Mouse (Mus musculus) monocyte, adult 2 months (primary cell): ENCODE results near the gene Trp53tg5.

Source experiments
- DNase-seq, 2 experiments: peaks; one replicate each; pipeline ENCODE4 v3.0.0; 2022; ENCODE audit warnings: low spot score in 2 of 2, low read depth in 1 of 2

The Trp53tg5 gene

DNA sequence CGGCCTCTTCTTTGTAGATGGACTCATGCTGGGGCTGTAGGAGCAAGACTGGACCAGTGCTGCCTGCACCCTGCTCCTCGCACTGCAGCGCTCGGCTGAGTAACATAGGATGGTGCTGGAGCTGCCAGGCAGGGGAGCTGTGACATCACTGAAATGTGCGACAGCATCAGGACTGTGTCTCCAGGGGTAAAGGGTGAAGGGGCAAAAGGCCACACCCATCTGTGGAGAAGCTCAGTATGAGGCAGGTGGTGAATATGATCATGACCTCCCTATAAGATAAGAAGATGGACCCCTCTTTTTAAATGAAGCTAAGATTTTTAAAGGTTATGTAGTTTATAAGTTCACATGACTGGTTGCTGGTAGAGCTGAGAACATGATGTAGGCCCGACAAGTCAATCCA lies at the start of gene Trp53tg5:
Trp53tg5 (minus strand) TSS at position 101 of the 400 bp plus-strand sequence.
- DNase-seq, result no peak

DNA sequence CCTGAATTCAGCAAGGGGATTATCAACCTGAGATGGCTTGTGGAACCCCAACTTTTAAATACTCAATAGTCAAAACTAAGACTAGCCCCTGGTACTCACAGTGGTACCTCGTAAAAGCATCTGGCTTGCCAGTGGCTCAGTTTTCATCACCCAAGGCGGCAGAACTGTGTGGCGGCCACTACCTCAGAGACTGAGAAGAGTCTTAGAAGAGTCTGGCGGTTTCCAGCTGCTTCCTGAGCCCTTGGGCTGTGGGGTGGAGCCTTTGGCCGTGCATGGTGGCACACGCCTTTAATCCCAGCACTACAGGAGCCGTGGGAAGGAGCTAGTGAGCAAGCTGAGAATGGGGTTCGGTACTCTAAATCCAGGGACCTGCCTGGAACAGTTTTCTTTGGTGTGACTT lies 48.8 kb upstream of the Trp53tg5 start:
- no peak for DNase-seq

DNA sequence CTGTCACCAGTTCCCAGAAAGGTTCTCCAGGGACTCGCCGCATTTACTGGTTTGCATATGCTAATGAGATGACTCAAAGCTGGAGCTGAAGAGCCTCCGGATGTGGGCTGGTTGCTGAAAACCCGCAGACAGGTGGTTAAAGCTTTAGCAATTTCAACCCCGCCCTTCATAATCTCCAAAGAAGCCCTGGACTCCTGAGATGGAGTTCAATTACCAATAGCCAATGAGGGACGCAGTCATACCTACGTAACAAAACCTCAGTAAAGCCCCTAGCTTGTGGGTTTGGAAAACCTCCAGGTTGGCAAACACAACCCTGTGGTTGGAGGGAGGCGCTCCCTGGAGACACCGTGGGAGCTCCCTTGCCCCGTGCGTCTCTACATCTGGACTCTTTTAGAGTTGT lies 48.3 kb upstream of the Trp53tg5 start:
- peak; percentile 23 to 27 for DNase-seq

DNA sequence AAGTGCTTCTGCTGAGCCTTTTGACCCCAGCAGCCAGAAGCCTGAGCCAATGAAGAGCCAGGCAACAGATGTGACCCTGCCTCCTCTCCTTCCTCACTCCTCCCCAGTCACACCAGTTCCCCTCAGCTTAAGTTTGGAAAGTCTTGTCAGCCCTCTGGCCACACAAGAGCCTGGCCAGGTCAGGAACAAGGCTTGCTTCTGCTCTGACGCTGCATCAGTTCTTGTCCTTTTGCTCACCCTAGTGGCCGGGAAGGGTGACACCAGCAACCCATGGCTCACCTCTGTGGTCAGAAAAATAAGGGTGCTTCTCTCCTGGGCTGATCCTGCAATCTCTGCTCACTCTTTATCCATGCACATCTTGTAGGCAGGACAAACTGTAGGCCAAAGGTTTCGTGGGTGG lies 47.3 kb upstream of the Trp53tg5 start:
- peak in 1 of 2 experiments; percentile 34 for DNase-seq

DNA sequence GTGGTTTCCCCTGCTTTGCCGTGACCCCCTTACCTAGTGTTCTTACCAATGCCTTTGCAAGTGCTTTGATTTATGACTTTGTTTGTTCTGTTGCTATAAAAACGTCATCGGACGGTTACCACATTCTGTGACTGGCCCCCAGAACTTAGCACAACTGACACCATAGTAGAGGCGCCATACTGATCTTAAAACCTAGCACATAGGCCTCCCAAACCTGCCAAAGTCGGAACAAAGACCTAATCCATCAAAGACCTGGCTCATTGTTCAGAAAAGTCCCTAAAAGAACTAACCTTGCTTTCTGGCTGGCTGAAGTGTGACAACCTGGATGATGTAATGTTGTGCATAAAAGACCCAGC lies 45.6 kb upstream of the Trp53tg5 start:
- no peak for DNase-seq

DNA sequence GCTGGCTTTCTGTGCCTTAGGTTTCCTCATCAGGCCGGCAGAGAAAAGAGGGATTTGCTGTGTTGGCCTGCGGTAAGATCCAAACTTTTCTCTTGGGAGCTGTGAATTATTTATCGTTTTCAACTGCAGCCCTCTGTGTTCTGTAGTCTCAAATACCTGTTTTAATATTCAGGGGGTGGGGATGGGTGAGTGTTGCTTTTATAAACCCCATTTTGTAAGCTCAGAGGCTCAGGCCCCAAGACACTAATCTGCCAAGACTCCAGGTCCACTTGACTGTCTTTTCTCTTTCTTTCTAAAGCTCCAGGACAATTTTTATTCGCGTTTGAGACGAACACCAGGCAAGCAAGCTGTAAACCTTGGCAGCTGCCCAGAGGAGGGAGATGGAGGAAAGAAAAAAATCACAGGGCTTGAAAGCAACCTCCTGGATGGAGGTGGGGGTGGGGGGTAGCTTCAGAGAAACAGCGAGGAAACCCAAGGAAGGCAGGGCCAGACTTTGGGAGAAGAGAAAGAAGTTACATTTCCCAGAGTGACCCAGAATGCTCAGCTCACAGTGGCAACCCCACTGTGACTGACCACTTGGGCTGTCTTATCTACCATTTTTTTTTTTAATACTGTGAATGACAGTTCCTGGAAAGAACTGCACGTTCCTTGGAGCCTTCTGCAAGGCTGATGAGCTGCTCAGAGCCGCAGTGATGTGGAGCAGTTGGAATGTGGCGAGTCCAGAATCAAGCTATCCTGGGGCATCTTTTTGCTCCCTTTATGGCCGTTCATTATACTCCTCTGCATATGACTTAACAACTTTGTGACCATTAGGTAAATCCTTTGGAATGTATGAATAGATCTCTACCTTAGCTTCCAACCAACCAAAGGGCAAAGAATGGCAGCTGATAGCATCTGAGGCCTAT lies 45.0 kb upstream of the Trp53tg5 start:
- no peak for DNase-seq

DNA sequence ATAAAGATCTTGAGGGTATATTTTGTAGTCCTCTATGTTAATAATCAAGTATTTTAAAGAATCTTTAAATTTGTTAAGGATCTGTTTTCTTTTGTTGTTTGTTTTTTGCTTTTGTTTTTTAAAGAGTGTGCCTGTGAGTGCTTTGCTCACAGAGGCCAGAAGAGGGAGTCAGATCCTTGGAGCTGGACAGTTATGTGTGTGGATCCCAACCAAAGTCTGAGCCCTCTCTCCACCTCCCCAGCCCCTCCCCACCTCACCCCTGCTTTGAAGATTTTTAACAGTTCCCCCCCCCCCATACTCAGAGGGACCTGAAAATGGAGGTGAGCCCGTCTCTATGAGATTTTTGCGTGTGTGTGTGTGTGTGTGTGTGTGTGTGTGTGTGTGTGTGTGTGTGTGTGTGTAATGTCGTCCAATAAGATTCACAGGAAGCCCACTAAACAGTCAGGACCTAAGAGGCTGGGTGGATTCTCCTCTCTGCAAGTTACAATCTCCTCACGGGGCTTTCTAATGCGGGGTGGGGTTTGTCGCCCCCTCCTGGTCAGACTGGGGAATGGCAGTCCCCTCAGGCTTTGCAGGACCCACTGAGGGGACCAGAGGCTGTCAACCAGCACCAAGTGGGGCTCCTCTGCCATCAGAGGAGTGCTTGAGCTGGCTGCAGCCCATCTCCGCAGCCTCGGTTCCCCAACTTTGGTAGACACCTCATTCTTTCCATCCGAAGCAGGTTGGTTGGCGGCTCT lies 44.1 kb upstream of the Trp53tg5 start:
- DNase-seq, result peak in 1 of 2 experiments; percentile 56

DNA sequence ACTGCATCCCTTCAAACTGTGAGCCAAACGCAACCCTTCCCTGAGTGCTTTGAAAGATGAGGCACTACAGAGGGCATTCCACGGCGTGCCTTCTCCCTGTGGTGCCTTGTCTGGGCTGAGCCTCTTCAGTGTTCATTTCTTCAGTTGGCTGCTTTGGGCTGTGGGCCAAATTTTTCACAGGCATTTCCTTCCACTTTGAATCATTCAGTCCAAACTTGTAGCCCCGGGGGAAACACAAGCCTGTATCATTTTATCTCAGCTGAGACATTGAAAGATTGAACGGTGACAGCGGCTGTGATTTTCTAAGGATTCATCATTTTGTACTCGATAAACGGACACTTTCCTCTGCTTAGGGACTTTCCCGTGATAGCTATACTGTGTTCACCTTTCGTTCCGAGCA lies 43.1 kb upstream of the Trp53tg5 start:
- no peak for DNase-seq

DNA sequence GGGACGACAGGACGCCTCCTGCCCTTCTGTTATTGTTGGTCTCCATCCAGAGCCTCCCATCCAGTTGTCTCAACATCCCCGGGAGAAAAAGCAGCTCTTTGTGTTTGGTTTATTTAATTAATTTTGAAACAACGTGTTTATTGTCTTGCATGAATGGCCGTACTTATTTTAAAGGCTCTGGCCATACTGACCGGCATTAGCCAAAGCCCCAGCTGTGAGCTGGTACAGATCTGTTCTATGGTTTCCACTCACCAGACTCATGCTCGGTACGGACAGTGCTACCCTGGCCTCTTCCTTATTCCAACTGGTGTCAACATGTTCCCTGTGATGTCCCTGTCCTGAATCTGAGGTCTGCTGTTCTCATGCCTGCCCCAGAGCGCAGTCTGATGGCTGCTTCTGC lies 42.4 kb upstream of the Trp53tg5 start:
- no peak for DNase-seq

DNA sequence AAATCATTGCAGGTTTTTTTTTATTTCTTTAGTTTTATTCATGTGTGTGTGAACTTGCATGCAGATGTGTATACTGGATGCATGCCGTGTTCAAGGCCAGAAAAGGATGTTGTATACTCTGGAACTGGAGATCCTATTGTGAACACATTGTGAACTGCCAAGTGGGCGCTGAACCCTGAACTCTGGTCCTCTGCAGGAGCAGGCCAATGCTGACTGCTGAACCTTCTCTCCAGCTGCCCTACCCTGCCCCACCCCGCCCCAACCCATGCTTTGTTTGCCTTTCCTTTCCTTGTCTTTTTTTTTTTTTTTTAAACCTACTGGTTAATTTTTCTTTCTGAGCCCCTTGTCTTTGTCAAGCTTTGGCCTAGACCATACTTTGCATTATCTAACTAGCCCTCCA lies 41.4 kb upstream of the Trp53tg5 start:
- DNase-seq, result no peak

DNA sequence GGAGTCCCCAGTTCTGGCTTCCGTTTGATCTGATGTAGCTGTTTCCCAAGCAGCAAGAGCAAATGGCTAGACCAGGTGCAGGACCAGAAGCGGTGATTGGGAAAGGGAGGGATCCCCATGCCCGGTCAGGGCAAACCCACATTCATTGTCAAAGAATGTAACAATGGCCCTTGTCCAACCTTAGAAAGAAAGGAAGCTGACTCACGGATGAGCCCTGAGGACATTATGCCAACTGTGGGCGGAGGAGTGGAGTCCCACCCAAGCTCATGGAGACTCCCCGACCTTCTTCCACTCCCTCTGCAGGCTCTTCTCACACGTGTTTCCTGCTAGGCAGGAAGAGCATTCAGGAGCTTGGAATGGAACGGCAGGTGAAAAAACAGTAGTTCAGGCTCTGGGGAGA lies 39.9 kb upstream of the Trp53tg5 start:
- no peak for DNase-seq

DNA sequence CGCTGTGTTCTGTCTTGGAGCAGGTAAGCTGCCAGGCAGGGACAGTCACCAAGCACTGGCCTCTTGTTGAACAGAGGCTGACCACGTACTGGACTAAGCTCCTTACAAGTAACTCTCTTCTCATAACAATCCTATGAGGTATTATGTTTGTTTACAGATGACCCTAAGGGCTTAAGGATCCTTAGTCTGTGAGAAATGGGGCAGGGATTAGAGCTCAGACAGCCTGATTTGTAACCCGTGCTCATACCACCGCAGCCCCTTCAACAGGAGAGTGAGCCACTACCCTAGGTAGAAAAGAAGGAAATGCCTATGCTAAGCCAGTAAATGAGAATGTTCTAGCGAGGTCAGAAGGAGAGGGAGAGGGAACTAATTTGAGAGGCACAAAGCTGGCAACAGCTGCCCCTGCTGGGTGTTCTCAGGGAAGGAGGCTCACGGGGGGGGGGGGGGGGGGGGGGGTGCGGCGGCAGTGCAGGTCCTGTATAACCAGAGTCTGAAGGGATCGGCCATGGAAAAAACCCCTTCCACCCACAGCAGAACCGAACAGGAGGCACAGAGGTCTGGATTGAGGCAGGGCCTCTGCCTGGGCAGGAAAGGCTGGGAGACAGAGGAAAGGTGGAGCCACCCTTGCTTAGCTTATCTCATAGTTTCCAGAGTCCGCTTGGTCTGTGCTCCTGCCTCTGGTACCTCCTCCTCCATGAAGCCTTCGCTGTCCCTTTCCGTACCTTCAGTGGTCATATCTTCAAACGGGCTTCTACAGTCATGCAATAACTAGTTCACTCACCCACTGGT lies 38.8 kb upstream of the Trp53tg5 start:
- no peak for DNase-seq

DNA sequence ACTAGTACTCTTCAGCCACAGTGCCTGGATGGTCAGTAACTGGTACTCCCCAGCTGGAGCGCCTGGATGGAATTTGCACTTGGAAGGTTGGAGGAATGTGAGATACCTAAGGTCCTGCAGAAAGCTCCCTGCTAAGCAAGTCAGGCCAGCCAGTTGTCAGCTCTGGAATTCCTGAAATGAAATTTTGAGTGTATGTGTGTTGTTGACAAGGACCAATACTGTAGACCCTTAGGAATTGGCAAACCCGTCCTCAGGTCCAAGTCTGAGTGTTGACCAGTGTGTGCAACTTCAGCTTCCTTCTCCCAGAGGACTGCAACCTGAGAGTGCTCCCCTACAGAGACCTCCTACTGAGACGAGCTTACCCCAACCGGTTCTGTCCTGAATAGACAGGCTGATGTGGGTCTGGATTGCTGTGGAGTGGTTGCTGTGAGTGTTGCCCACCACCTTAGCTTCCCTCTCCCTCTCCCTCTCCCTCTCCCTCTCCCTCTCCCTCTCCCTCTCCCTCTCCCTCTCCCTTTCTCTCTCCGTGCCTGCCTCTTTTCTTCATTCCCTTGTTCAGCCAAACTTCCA lies 37.2 kb upstream of the Trp53tg5 start:
- DNase-seq, result no peak

DNA sequence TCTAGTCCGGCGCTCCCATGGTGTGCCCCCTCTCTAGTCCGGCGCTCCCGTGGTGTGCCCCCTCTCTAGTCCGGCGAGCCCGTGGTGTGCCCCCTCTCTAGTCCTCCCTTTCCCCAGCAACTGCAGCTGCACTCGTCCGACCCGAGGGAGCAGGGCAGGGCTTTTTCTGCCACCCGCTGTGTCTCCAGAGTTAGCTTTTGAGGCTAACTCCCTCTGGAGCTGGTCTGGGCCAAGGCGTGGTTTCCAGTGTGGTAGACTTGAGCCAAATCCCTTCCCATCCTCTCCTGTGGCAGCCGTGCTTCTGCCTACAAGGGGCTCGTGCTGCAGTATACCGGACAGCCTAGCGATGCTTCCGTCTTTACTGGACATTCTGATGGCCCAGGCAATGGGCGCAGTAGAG lies 34.3 kb upstream of the Trp53tg5 start:
- no peak for DNase-seq

DNA sequence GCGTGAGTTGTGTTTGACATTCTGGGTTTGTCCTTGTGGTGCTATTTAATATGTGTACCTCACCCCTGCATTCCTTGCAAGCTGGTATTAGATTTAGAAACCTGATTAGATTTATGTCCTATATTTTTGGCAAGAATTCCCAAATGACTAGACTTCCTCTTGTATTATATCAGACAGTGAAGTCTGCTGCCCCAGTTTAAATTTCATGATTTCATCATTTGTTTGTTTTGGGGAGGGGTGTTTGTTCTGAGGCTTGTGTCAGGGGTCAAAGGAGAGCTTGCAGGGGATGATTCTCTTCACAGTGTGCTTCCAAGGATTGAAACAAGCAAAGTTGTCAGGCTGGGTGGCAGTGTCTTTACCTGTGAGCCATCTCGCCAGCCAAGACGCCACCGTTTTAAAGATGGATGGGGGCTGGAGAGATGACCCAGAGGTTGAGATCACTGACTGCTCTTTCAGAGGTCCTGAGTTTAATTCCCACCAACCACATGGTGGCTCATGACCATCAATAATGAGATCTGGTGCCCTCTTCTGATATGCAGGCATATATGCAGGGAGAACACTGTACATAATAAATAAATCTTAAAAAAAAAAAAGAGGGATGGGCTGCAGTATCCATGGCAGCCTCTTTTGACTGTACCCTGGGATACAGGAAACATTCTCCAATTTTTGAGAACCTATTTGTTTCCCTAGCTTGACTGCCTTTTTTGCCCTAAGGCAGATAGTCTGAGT lies 32.3 kb upstream of the Trp53tg5 start:
- DNase-seq, result no peak

DNA sequence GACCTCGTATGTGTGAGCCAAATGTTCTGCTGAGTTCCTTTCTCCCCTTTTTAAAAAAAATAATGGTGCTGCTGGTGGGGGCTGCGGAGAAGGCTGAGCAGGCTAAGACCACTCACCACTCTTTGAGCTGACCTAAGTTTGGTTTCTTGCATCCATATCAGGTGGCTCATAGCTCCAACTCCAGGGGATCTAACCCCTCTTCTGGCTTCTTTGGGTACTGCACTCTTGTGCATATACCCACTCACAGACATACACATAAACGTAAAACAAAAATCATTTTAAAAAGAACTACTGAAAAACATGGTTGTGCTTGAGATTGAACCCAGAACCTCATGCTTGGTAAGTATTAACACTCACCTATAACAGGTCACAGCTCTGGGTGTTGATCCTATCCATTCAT lies 31.4 kb upstream of the Trp53tg5 start:
- no peak for DNase-seq

DNA sequence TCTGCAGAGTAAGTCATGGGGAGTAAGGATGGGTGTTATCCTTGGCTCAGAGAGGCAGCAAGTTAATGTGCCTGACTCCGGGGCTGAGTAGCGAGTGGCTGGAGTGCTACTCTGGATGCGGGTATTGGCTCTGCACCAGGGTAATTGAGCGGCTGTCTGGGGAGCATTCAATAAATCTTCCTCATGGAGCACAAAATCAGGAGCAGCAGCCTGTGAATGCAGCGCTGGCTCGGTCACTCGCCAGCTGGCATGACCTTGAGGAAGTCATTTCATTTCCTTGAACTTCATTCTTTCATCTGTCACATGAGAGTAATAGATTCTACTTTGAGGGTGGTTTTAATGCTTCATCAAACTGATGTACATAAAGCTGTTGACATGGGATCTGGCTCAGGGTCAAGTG lies 27.0 kb upstream of the Trp53tg5 start:
- no peak for DNase-seq

DNA sequence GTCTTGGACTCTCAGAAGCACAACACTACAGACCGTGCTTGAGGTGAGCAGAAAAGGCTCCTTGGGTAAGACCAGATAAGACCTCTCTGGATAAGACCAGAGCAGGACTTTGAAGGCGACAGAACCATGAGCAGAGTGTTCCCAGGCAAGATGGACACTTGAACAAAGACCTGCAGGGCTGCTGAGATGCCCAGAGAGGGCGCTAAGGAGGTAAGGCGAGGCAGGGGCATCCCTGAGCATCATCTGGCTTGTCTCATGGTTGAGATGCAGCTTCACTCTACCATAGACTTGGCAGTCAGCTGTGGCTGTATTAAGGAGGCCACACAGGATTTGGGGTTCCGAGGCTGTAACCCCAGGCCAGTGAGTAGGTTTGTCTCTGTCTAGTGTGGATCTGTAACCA lies 25.8 kb upstream of the Trp53tg5 start:
- no peak for DNase-seq

DNA sequence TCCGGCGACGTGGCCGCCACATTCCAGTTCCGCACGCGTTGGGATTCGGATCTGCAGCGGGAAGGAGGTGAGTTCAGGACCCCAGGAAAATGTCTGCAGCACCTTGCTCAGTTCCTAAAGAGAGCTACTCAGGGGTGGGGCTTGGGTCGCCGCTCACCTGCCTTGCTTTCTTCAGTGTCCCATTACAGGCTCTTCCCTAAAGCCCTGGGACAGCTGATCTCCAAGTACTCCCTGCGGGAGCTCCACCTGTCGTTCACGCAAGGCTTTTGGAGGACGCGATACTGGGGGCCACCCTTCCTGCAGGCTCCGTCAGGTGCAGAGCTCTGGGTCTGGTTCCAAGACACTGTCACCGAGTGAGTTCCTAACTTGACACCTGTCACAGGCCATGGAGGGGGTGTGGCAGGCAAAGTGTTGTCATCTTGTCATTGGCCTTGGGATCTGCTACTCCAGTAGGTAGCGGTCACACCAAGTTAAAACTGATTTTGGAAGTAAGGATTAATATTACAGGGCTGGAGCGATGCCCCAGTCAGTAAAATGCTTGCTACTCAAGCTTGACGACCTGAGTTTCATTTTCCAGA lies 24.3 kb upstream of the Trp53tg5 start:
- no peak for DNase-seq
